Mouse (Mus musculus): ENCODE data around the gene Rhox4e.
"Not testable (repeated sequence)": the region's sequence is repeated elsewhere in the genome, so short reads cannot be mapped to it uniquely, and the experiment has no call there.

Gene Rhox4e

GRCm38 (mm10) chrX:37557112-37557511 lies at the start of gene Rhox4e:
Rhox4e (plus strand) TSS chrX:37557412.
- DNase-seq (ENCODE audit: low read depth, low spot score), result not testable (repeated sequence)

GRCm38 (mm10) chrX:37514059-37514458 lies 43.2 kb upstream of the Rhox4e start, which contains the start of gene Rhox4d:
Rhox4d (plus strand) TSS chrX:37514359.
- not testable (repeated sequence) for DNase-seq (ENCODE audit: low read depth, low spot score)

- not testable (repeated sequence) for DNase-seq (ENCODE audit: low read depth, low spot score)
Observed at GRCm38 (mm10) chrX:37530152-37530551, 27.1 kb upstream of the Rhox4e start, which contains the start of gene Rhox2e. Rhox2e (plus strand) TSS chrX:37530452.

- not testable (repeated sequence) for DNase-seq (ENCODE audit: low read depth, low spot score)
Observed at GRCm38 (mm10) chrX:37541719-37542118, 15.5 kb upstream of the Rhox4e start, which contains the start of gene Rhox3e. Rhox3e (plus strand) TSS chrX:37542019.

GRCm38 (mm10) chrX:37571105-37571504 lies 13.9 kb downstream of the Rhox4e start, which contains the start of gene Rhox2f:
Rhox2f (plus strand) TSS chrX:37571405.
- DNase-seq (ENCODE audit: low read depth, low spot score), result not testable (repeated sequence)

- DNase-seq (ENCODE audit: low read depth, low spot score), result not testable (repeated sequence)
Observed at GRCm38 (mm10) chrX:37572638-37573037, 15.4 kb downstream of the Rhox4e start.

- not testable (repeated sequence) for DNase-seq (ENCODE audit: low read depth, low spot score)
Observed at GRCm38 (mm10) chrX:37580692-37581091, 23.5 kb downstream of the Rhox4e start, which contains the start of gene Rhox3f. Rhox3f (plus strand) TSS chrX:37580992.

GRCm38 (mm10) chrX:37607604-37608003 lies 50.4 kb downstream of the Rhox4e start, which contains the start of gene Rhox4f:
Rhox4f (minus strand) TSS chrX:37607704.
- DNase-seq (ENCODE audit: low read depth, low spot score), result not testable (repeated sequence)

Data from ES-CJ7 (cell line).